Mouse (Mus musculus) lung, embryonic 16.5 days (tissue): ENCODE measurements around the gene Gm45623. TPM values are rescaled to one million over a fixed set of nuclear protein-coding genes. Genes with fewer than 3 reads are reported as not detected.

Experiments used
- ATAC-seq: fragments of 200-750 bp; cut with Nextera tagmentation; 2 replicates; pipeline ENCODE4 v1.8.0; 2017; ENCODE audit warnings: low read depth, mild to moderate bottlenecking, moderate library complexity
- H3K27ac ChIP-seq: fragments of 300-500 bp; sonication (generic); 2 replicates; pipeline ENCODE4 v1.5.1; 2014; ENCODE audit warnings: mild to moderate bottlenecking, control low read depth, low read length
- H3K27me3 ChIP-seq: fragments of 300-500 bp; sonication (generic); 2 replicates; pipeline ENCODE4 v1.6.1; 2014; ENCODE audit warnings: low read depth, low read length, mixed read lengths; ENCODE audit not compliant: control insufficient read depth, insufficient read depth
- H3K36me3 ChIP-seq: fragments of 300-500 bp; sonication (generic); 2 replicates; pipeline ENCODE4 v1.6.1; 2014; ENCODE audit warnings: low read length; ENCODE audit not compliant: control insufficient read depth, insufficient read depth
- H3K4me1 ChIP-seq: fragments of 300-500 bp; sonication (generic); replicated peaks from 2 replicates; pipeline ENCODE4 v1.6.1; 2014; ENCODE audit warnings: low read length, mixed read lengths; ENCODE audit not compliant: control insufficient read depth, insufficient read depth
- H3K4me2 ChIP-seq: fragments of 300-500 bp; sonication (generic); 2 replicates; pipeline ENCODE4 v1.6.1; 2014; ENCODE audit warnings: low read depth, low read length, control low read depth
- H3K4me3 ChIP-seq: fragments of 300-500 bp; sonication (generic); 2 replicates; pipeline ENCODE4 v1.5.1; 2014; ENCODE audit warnings: mild to moderate bottlenecking, low read length, control low read depth
- H3K9ac ChIP-seq: fragments of 300-500 bp; sonication (generic); 2 replicates; pipeline ENCODE4 v1.6.1; 2014; ENCODE audit warnings: low read length, control low read depth
- H3K9me3 ChIP-seq: fragments of 300-500 bp; sonication (generic); 2 replicates; pipeline ENCODE4 v1.6.1; 2016; ENCODE audit warnings: low read length; ENCODE audit not compliant: control insufficient read depth
- WGBS: fragments of 180-500 bp; shearing (Covaris S2); extraction: QIAGEN DNeasy Blood & Tissue Kit; methylation state at CpG from one replicate; pipeline ENCODE4 v1.1.7; 2014; 5-methylcytosine and 5-hydroxymethylcytosine counted together
- polyA plus RNA-seq: library from polyadenylated mRNA; unstranded; fragments of >200 nt; fragmentation: Nextera tagmentation; extraction: Ambion mirVana; gene quantifications from 2 replicates; pipeline ENCODE4 v1.2.1, GENCODE M21; 2015

The Gm45623 gene
- polyA plus RNA-seq, 1 experiment from 2014 or later: 2.4 TPM

GRCm38 (mm10) chr13:56742325-56742901 is 11.2 kb downstream of the Gm45623 start:
- no peak overlapping the region for H3K4me3 ChIP-seq
- WGBS: 52% methylated on average over 6 of the region's 6 CpGs

GRCm38 (mm10) chr13:56741691-56742090 is 11.9 kb downstream of the Gm45623 start:
- peaks cover 13% of the 10 kb centered on the region for H3K4me1 ChIP-seq
- no peaks in the 10 kb centered on the region for H3K27me3 ChIP-seq
- H3K9me3 ChIP-seq: no peaks in the 10 kb centered on the region
- no peak overlapping the region for H3K27ac ChIP-seq
- peaks cover 18% of the 10 kb centered on the region for H3K36me3 ChIP-seq
- ATAC-seq: no peak
- no peak overlapping the region for H3K4me2 ChIP-seq
- no peak overlapping the region for H3K9ac ChIP-seq
- no peak overlapping the region for H3K4me3 ChIP-seq
- 66% methylated on average over 7 of the region's 7 CpGs for WGBS

More at GRCm38 (mm10) chr13:56742325-56742901, 11.2 kb downstream of the Gm45623 start:
- H3K9ac ChIP-seq: no peak overlapping the region
- peaks cover 16% of the 10 kb centered on the region for H3K36me3 ChIP-seq
- no peak overlapping the region for H3K27ac ChIP-seq
- peak; percentile 49; the same call in 1 of the 2 replicates for ATAC-seq
- H3K9me3 ChIP-seq: no peaks in the 10 kb centered on the region
- peaks cover 19% of the 10 kb centered on the region for H3K4me1 ChIP-seq
- H3K4me2 ChIP-seq: no peak overlapping the region
- H3K27me3 ChIP-seq: no peaks in the 10 kb centered on the region

GRCm38 (mm10) chr13:56740496-56740895 is 13.1 kb downstream of the Gm45623 start:
- ATAC-seq: no peak
- peaks cover 8% of the 10 kb centered on the region for H3K4me1 ChIP-seq
- no peaks in the 10 kb centered on the region for H3K9me3 ChIP-seq
- H3K27me3 ChIP-seq: no peaks in the 10 kb centered on the region
- H3K4me3 ChIP-seq: no peak overlapping the region
- WGBS: 79% methylated on average over 6 of the region's 6 CpGs
- H3K27ac ChIP-seq: no peak overlapping the region
- peaks cover 23% of the 10 kb centered on the region for H3K36me3 ChIP-seq
- H3K9ac ChIP-seq: no peak overlapping the region
- H3K4me2 ChIP-seq: no peak overlapping the region

- no peaks in the 10 kb centered on the region for H3K27me3 ChIP-seq
- H3K4me1 ChIP-seq: peaks cover 8% of the 10 kb centered on the region
- no peak overlapping the region for H3K9ac ChIP-seq
- H3K27ac ChIP-seq: no peak overlapping the region
- peaks cover 25% of the 10 kb centered on the region for H3K36me3 ChIP-seq
- 86% methylated on average over 5 of the region's 5 CpGs for WGBS
- ATAC-seq: no peak
- H3K9me3 ChIP-seq: no peaks in the 10 kb centered on the region
- no peak overlapping the region for H3K4me2 ChIP-seq
- H3K4me3 ChIP-seq: no peak overlapping the region
Observed at GRCm38 (mm10) chr13:56739556-56739955, 14.1 kb downstream of the Gm45623 start.

GRCm38 (mm10) chr13:56735212-56735875 is 18.3 kb downstream of the Gm45623 start:
- Histone ChIP-seq H3K4me3 (no peak overlapping the region), H3K4me1 (no peaks in the 10 kb centered on the region), H3K9ac (no peak overlapping the region), H3K4me2 (no peak overlapping the region), H3K36me3 (peaks cover 39% of the 10 kb centered on the region), H3K27ac (no peak overlapping the region), H3K9me3 (no peaks in the 10 kb centered on the region), H3K27me3 (no peaks in the 10 kb centered on the region)
- ATAC-seq: no peak
- 42% methylated on average over 6 of the region's 6 CpGs for WGBS

- Histone ChIP-seq H3K36me3 (peaks cover 40% of the 10 kb centered on the region), H3K4me2 (no peak overlapping the region), H3K27me3 (no peaks in the 10 kb centered on the region), H3K9me3 (no peaks in the 10 kb centered on the region), H3K4me1 (no peaks in the 10 kb centered on the region), H3K27ac (no peak overlapping the region), H3K9ac (no peak overlapping the region), H3K4me3 (no peak overlapping the region)
- no peak for ATAC-seq
- 79% methylated on average over 4 of the region's 4 CpGs for WGBS
Observed at GRCm38 (mm10) chr13:56734617-56735016, 19.0 kb downstream of the Gm45623 start.

- 88% methylated on average over 7 of the region's 7 CpGs for WGBS
- H3K9me3 ChIP-seq: no peaks in the 10 kb centered on the region
- peaks cover 51% of the 10 kb centered on the region for H3K36me3 ChIP-seq
- no peak overlapping the region for H3K9ac ChIP-seq
- H3K27me3 ChIP-seq: no peaks in the 10 kb centered on the region
- H3K27ac ChIP-seq: no peak overlapping the region
- H3K4me1 ChIP-seq: no peaks in the 10 kb centered on the region
- ATAC-seq: no peak
- H3K4me2 ChIP-seq: no peak overlapping the region
- H3K4me3 ChIP-seq: no peak overlapping the region
Observed at GRCm38 (mm10) chr13:56729046-56729445, 24.6 kb downstream of the Gm45623 start.

- WGBS: 82% methylated on average over 4 of the region's 4 CpGs
- peaks cover 48% of the 10 kb centered on the region for H3K36me3 ChIP-seq
- no peak overlapping the region for H3K4me3 ChIP-seq
- H3K4me2 ChIP-seq: no peak overlapping the region
- no peaks in the 10 kb centered on the region for H3K9me3 ChIP-seq
- no peaks in the 10 kb centered on the region for H3K4me1 ChIP-seq
- no peak for ATAC-seq
- no peak overlapping the region for H3K9ac ChIP-seq
- H3K27ac ChIP-seq: no peak overlapping the region
- H3K27me3 ChIP-seq: no peaks in the 10 kb centered on the region
Observed at GRCm38 (mm10) chr13:56726551-56726950, 27.1 kb downstream of the Gm45623 start.

- H3K9ac ChIP-seq: no peak overlapping the region
- H3K4me2 ChIP-seq: no peak overlapping the region
- ATAC-seq: no peak
- peaks cover 12% of the 10 kb centered on the region for H3K36me3 ChIP-seq
- WGBS: 94% methylated on average over 2 of the region's 2 CpGs
- H3K27me3 ChIP-seq: no peaks in the 10 kb centered on the region
- H3K4me3 ChIP-seq: no peak overlapping the region
- no peak overlapping the region for H3K27ac ChIP-seq
- no peaks in the 10 kb centered on the region for H3K9me3 ChIP-seq
- H3K4me1 ChIP-seq: peaks cover 8% of the 10 kb centered on the region
Observed at GRCm38 (mm10) chr13:56712221-56712620, 41.4 kb downstream of the Gm45623 start.
